Mouse (Mus musculus): ENCODE measurements at regions not wholly inside any gene's neighbourhood (a gene's known extent, or its start where the extent isn't known, plus 50 kb on each side); places are given as distances from the start of the nearest gene placed in this dataset.

DNA sequence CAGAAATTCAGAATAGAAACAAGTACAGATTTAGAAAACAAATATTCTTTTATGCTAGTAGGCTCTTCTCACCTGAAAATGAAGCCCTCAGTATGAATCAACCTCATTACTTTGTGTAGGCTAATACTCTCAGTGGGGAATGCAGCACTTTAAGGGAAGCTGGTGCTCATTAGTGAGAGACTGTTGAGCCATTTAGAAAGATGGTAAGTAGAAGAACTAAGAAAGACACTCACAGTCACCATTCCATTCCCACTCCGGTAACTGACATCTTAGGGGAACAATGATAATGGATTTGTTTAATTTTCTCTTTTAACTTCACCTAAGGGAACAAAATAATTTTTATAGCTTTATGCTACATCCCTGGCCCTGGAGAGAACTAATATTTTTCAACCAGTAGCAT lies 648.0 kb upstream of the Nova1 start:
- DNase-seq = no peak

GRCm38 (mm10) chr12:47465924-47466323 lies 647.2 kb upstream of the Nova1 start:
- DNase-seq = no peak

- DNase-seq = no peak
Observed at GRCm38 (mm10) chr12:47431669-47432068, 612.9 kb upstream of the Nova1 start.

DNA sequence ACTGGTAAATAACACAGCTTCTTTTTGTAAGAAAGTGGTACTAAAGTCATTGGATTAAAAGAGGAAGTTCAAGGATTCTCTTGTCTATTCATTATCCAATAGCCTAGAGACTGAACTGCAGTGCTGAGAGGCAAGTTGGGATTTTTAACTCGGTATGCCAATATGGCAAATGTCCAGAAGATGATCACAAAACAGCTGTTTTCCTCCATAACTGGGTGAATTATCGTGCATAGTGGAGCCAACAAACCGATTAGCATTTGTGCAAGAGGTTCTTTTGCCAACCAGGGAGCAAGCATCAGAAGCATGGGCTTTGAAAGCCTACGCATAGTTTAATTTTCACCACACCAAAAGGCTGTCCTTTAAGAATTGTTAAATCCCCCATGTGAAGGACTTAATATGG lies 593.5 kb upstream of the Nova1 start:
- DNase-seq = no peak

GRCm38 (mm10) chr12:47406563-47406962 lies 587.8 kb upstream of the Nova1 start:
- DNase-seq = no peak

DNA sequence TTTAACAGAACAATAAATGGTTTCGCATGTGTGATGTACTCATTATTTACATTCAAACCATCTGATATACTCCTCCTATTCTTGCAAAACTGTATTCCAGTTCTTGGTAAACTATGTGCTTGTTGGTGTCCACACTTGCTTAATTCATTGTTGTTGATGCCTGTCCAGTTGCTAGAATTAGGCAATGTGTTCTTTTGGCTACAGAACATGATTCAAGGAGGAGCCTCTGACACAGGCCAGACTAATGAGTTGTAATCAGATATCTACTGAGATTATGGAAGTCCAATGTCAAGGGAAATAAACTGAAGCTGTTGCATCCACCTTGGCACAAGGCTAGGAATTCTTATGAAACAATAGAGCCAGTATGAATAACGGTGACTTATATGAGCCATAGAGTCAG lies 587.4 kb upstream of the Nova1 start:
- no peak for DNase-seq

DNA sequence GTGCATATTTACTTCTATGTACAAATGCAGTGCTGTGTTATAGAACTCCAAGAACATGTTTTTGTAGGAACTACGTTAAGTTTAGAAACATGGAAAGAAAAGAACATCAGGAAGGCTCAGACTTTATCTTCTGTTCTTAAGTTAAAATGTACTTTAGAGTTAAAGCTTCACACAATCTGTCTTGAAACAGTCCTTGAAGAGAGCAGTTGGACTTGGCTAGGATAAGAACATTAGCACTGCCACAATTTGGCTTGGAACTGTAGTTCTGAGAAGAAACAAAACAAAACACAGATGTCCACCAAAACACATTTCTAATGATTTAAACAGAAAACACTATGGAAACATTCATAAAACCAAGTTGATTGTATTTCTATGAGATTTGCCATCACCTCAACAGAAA lies 564.5 kb upstream of the Nova1 start:
- DNase-seq = no peak

DNA sequence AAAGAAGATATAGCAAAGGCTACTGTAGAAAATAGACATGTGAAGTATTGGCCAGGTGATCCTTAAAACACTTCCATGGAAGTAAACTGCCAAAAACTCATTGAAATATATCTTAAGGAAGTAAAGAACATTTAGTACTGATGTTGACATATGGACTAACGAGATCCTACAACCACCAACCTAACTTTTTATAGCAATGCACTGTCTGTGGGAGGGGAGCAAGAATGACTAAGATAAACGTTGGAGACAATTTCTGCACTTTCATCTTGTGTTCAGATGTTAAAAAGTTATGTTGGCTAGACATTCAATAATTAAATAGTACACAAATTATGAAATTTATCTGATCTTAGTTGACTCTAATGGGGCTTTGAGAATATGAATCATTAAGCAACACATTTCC lies 534.5 kb upstream of the Nova1 start:
- no peak for DNase-seq

GRCm38 (mm10) chr12:47351229-47351628 lies 532.5 kb upstream of the Nova1 start:
- no peak for DNase-seq

- DNase-seq = peak; percentile 10
Observed at GRCm38 (mm10) chr12:47313413-47313812, 494.7 kb upstream of the Nova1 start.

GRCm38 (mm10) chr12:47275904-47276303 lies 457.2 kb upstream of the Nova1 start:
- no peak for DNase-seq

GRCm38 (mm10) chr12:47272309-47272708 lies 453.6 kb upstream of the Nova1 start:
- no peak for DNase-seq

DNA sequence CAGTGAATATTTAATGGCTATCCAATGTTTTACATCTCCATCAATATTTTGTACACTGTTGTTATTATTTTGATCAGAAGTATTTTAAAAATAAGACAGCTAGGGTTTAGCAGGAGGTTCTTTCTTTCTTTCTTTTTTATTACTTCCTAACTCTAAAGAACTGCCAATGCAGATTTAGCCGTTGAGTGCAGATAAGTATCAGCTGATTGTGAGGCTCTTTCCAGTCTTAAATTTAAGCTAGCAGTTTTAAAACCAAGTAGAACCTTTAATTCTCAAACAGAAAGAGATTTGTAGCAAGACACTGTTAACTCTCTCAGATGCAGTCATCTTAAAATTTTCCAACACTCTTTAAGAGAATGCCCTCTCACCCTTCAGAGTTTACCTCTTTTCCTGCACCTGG lies 445.4 kb upstream of the Nova1 start:
- no peak for DNase-seq

DNA sequence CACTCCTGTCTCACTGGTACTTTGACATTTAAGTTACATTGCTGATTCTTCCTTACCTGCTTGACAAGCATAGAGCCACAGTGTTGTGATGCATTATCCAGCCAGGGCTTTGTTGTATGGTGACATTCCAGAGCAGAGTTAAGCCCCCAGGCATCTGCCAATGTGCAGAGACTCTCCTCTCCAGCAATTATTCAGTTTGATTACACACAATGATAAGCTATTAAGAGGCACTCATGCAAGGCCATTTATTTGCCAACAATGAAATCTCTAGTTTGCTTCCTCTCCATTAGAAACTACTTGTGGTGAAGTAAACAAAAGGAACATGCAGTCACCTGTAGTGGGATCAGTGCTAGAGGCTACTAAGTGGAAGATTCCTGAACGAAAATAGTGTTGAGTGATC lies 444.7 kb upstream of the Nova1 start:
- DNase-seq = no peak

GRCm38 (mm10) chr12:47252306-47252705 lies 433.6 kb upstream of the Nova1 start:
- no peak for DNase-seq

DNA sequence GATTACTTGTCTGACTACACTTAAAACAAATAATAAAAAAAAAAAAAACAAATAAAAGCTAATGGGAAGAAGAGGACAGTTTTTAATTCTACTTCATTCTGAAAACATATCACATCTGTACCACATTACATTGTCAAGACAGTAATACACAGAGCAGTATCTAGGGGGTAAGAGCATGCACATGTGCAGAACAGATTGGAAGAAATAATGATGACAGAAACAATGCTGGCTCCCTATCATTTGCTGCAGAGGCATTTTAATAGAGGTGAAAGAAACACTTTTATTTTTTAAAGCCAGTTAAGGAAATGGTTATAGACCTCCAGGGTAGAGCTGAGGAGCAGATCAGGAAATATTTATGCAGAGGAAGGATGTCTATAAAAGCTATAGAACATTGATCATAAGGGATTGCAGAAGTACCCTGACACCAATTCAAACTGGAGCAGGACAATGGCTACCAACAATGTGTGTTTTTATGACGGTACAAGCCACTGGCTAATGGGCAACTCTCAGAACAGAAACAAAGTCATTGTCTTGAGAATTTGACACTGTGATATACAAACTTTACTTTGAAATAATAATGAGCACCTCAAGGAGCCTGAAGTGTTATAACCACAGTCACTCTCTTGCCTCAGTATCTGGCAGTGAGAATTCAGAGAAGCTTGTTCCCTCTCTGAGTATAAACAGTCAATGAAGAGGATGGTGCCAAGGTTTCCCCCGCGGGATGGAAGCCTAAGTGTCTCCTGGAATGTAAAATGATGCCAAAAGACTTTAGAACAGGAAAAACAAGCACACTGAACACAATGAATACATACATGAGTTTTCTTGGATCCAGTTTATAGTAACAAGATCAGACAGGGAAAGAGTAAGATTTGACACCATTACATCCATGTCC lies 425.1 kb upstream of the Nova1 start:
- DNase-seq = no peak

DNA sequence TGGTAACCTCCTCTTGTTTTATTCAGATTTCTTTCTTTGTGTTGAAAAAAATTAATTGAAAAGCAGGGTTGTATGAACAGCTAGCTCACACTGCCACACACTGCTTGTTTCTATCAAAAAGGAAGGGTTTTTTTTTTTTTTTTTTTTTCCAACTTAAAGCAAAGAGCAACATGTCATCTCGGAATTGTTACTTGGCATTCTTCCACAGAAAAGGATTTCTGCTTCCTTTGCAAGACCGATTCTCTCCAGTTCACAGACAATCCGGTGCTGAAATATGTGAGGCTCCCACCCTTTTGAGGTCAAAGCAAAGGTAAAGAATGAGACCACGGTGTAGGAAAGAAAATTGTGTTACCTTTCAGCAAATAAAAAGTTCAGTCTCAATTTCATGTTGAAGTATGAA lies 401.3 kb upstream of the Nova1 start:
- no peak for DNase-seq

DNA sequence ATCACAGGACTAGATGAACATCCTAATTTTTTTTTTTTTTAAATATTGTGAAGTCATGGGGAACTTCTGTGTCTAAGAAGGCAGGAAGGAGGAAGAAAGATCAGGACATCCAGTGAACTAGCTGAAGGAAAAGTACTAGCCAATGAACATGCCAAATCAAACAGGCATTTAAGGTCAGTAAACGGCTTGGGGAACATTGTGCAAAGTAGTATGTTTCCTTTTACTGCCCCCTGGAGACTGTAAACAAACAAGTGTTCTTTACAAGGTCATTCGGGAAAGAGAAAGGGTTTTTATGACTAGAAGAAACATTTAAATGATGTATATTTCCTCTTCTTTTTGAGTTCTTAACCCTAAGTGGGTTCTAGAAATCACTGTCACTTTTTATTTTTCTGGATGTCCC lies 400.6 kb upstream of the Nova1 start:
- DNase-seq = no peak

- no peak for DNase-seq
Observed at GRCm38 (mm10) chr12:47211417-47212104, 392.8 kb upstream of the Nova1 start.

GRCm38 (mm10) chr12:47202936-47203335 lies 384.2 kb upstream of the Nova1 start:
- DNase-seq = no peak

GRCm38 (mm10) chr12:47198609-47199008 lies 379.9 kb upstream of the Nova1 start:
- DNase-seq = no peak

GRCm38 (mm10) chr12:47164736-47165135 lies 346.0 kb upstream of the Nova1 start:
- DNase-seq = peak; percentile 12

DNA sequence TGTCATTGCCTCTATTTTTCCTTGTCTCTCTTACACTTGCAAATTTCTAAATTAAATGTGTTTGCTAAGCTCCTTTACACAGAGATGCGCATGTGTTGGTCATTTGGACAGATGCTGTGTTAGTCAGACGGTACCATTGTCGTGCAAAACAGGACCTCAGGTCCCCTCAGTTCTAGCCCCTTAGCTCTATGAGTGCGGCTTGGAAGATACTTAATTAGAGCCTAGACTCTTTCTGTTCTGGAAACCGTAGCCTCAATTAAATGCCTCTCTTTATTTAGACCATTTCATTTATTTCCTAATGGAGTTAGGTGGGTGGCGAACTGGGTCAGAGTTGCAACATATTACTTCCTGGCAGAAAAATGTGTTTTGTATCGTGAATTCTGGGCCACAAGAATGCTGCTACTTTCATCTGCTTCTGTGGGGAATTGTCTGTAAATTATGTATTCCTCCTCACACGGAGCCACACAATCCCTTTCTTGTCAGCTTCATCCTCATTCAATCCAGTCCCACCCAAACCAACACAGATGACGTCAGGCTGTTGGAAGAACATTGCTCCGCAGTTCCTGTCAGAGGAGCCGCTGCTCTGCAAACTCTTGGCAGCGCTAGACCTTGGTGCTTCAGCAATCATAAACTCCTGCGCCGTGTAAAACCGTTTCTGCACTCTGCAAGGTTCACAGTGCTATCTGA lies 345.4 kb upstream of the Nova1 start:
- DNase-seq = peak; percentile 28

GRCm38 (mm10) chr12:47163171-47163570 lies 344.4 kb upstream of the Nova1 start:
- no peak for DNase-seq
